Mouse (Mus musculus) C2C12 (cell line): ENCODE results near the gene Fcf1.

ENCODE experiments used
- CEBPB ChIP-seq: IDR thresholded peaks from one replicate; pipeline ENCODE4 v1.6.1; 2011; ENCODE audit warnings: low read depth, mild to moderate bottlenecking, control low read depth, moderate library complexity
- CTCF ChIP-seq: IDR thresholded peaks from one replicate; pipeline ENCODE4 v1.5.1; 2011; ENCODE audit not compliant: control insufficient read depth, insufficient read depth, insufficient read length
- FOSL1 ChIP-seq: IDR thresholded peaks from one replicate; pipeline ENCODE4 v1.8.0; 2011; ENCODE audit warnings: mild to moderate bottlenecking, low read length; ENCODE audit not compliant: poor library complexity, insufficient read depth, severe bottlenecking
- MAX ChIP-seq: IDR thresholded peaks from one replicate; pipeline ENCODE4 v1.6.1; 2011; ENCODE audit warnings: mild to moderate bottlenecking, control low read depth
- MYOD1 ChIP-seq: IDR thresholded peaks from one replicate; pipeline ENCODE4 v1.6.1; 2011; ENCODE audit warnings: low read depth; ENCODE audit not compliant: control insufficient read depth, insufficient read length

DNA sequence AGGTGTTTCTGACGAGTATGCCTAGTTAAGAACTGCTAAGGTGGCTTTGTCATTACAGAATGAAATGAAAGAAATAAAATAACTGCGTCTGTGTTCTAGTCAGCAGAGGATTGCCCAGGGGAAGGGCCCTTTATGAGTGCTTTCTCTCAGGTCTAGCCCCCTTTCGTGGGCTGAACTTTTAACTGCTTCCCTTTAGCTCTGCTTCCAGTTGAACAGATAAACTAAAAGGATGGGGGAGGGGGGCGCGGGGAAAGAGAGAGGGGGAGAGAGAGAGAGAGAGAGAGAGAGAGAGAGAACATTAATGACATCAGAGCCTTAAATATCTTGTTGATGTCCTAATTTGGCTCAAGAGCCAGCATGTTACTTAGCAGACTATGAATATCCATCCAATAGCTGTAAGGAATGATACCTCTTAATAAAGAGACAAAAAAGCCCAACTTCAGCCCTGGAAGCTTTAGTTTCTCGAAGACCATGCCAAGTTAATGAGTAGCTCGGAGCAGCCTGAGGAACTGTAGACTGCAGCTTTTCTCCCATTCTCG, 48.7 kb upstream of the Fcf1 start:
- TF ChIP-seq CTCF (no peak), CEBPB (no peak), FOSL1 (no peak), MYOD1 (no peak), MAX (no peak)
